In the genomic region with DNA sequence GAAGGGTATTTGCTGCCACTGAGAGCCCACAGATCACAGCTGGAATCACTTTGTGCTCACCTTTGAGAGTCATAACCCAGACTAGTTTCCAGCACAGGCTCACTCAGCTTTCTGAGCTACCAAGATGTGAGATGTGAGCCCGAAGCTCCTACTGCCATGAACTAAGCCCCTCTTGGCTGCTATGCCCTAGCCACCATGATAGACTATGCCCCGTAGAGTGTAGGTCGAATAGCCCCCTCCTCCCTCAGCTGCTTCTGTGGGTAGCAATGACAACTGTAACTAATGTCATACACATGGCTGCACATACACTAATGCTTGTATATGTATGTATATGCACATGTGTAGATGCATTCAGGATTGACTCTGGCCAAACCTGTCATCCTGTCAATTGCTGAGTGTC, we compare ENCODE assay signal across 12 mouse cellular contexts.
"Had no signal": no experiment of that assay in that cellular context is flagged by ENCODE, and none has a peak within 500 bp of the region (broad histone marks: within the 10 kb centered on the region; RNA-seq: fewer than 3 reads in every experiment).

No protein-coding gene starts in this region.

- ATAC-seq: midbrain, embryonic 15.5 days had no signal

- H3K9ac ChIP-seq: kidney, embryonic 15.5 days; limb, embryonic 13.5 days; liver, embryonic 14.5 days; midbrain, embryonic 15.5 days had no signal

- DNase-seq: kidney, postnatal 14 days; left cerebral cortex, postnatal 4 days; lung, adult 18-20 months; right cerebral cortex, postnatal 4 days; spleen, adult 18-20 months; thymus, adult 18-20 months; thymus, postnatal 14 days had no signal

- H3K4me1 ChIP-seq: kidney, embryonic 15.5 days; limb, embryonic 13.5 days; midbrain, embryonic 15.5 days had no signal

- H3K27me3 ChIP-seq: kidney, embryonic 15.5 days; limb, embryonic 13.5 days; midbrain, embryonic 15.5 days had no signal

- H3K27ac ChIP-seq: kidney, embryonic 15.5 days; limb, embryonic 13.5 days; liver, embryonic 14.5 days; midbrain, embryonic 10.5 days; midbrain, embryonic 15.5 days had no signal

- H3K4me2 ChIP-seq: kidney, embryonic 15.5 days; limb, embryonic 13.5 days; midbrain, embryonic 15.5 days had no signal

- H3K9me3 ChIP-seq: kidney, embryonic 15.5 days; limb, embryonic 13.5 days; midbrain, embryonic 10.5 days; midbrain, embryonic 15.5 days had no signal

- H3K36me3 ChIP-seq: kidney, embryonic 15.5 days; limb, embryonic 13.5 days; midbrain, embryonic 10.5 days; midbrain, embryonic 15.5 days had no signal

- H3K4me3 ChIP-seq: kidney, embryonic 15.5 days; limb, embryonic 13.5 days; midbrain, embryonic 10.5 days; midbrain, embryonic 15.5 days had no signal
